Mouse (Mus musculus): ENCODE measurements at regions not wholly inside any gene's neighbourhood (a gene's known extent, or its start where the extent isn't known, plus 50 kb on each side); places are given as distances from the start of the nearest gene placed in this dataset.

GRCm38 (mm10) chr10:99682350-99682749, 77.1 kb downstream of the Csl start:
- TF ChIP-seq CTCF (IDR thresholded peaks at IDR 0.05; ENCODE audit: control insufficient read depth, insufficient read depth, insufficient replicate concordance, low read depth, low read length): no peak
- TF ChIP-seq POLR2A (IDR thresholded peaks at IDR 0.05; ENCODE audit: control insufficient read depth, low read depth, low read length): no peak
